Mouse (Mus musculus): ENCODE measurements at regions not wholly inside any gene's neighbourhood (a gene's known extent, or its start where the extent isn't known, plus 50 kb on each side); places are given as distances from the start of the nearest gene placed in this dataset.

DNA sequence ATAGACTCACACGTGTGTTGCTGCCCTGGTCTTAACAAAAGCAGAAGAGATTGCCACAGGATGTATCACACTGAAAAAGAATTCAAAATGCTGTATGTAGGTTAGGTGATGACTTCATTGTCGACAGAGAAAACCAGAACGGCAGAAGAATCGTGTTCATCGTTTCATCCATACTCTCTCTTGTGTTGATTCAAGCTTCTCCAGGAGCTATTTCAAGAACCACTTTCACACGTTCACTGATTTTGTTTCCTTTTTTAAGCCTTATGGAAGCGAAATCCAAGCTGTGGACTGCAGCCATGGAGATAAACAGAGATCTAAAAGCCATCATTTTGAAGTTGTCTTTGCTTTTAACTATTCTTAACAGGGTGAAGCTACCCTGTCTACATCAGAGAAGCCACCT is 63.2 kb upstream of the Tmc3 start:
- Histone ChIP-seq H3K4me3 (no peak overlapping the region), H3K9me3 (no peaks in the 10 kb centered on the region), H3K4me1 (no peaks in the 10 kb centered on the region), H3K36me3 (replicated peaks) (no peaks in the 10 kb centered on the region), H3K27me3 (ENCODE audit: poor library complexity, severe bottlenecking) (no peaks in the 10 kb centered on the region), H3K27ac (no peak overlapping the region)
- WGBS, result 88% methylated on average over 7 of the region's 7 CpGs
- DNase-seq (ENCODE audit: extremely low spot score, low spot score), result no peak

Data from forebrain, embryonic 10.5 days (tissue).